Mouse (Mus musculus): ENCODE results near the gene 4930426L09Rik. TPM values are rescaled to one million over a fixed set of nuclear protein-coding genes. Genes with fewer than 3 reads are reported as not detected.

The 4930426L09Rik gene
- polyA plus RNA-seq, 3 experiments from 2014 or later = 0.33 to 0.99 (median 0.41) TPM

DNA sequence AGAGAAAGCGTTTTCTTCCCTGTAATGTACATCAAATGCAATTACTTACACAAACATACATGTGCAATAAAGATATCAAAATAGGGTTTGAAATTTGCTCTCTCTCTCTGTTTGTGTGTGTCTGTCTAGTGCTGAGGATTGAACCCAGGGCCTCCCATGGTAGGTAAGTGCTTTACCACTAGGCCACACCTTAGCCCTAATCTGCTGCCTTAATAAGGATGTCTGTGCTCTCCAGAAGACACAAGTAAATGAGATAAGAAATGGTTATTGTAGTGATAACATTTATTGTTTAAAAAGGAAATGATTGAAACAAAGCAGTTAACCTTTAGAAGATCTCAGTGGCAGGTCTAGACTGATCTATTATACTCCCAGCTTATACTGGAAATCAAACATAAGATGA is 18.7 kb downstream of the 4930426L09Rik start:
- no peak for ATAC-seq

DNA sequence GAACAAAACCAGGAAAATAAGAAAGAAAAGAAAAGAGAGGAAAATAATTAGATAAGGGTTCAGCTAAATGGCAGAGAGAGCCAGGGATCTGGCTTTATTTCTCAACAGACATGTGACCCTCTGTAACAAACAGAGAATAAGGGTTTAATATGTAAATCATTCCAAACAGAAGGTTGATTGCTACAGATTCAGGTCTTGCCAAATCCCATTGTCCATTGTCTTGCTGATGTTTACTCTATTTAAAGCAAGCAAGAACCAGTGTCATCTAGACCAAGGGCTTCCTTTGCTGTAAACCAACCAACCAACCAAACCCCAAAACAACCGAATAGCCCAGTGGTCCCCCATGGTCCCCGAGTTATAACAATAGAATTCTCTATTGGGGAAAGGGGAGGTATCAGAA is 19.9 kb downstream of the 4930426L09Rik start:
- no peak for ATAC-seq

DNA sequence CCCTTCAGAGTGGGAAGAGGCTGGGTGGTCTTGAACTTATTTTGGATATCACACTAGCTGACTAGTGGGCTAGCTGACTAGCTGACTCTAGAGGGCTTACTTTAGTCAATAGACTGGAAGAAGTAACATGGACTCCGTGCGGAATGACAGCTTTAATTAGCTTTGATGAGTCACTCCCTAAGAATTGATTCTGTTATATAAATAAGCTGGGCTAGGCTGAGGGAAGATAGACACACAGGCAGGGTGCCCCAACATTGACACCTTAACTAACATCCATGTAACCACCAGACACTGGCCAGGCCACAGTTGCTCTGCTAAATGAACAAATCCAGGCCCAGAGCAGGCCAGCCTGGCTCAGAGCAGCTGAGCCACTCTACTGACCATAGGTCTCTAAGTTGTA is 26.7 kb downstream of the 4930426L09Rik start:
- ATAC-seq = no peak

DNA sequence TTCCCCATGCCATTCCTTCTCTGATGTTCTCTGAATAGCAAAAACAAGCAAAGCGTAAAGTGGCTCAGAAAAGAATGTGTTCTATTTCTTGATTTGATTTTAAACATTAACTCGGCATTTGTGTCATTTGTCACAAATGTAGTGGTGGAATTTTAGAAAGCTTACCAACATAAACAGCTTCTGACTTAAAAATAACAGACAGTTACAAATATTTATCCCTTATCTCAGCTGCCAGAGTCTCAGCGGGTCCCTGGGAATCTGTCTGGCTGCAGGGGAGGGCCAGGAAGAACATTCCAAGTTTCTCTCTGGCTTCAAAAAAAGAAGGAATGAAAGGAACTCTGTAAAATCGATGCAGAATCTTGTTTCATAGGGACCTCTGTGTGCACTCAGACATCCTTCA is 39.3 kb downstream of the 4930426L09Rik start:
- ATAC-seq = no peak

DNA sequence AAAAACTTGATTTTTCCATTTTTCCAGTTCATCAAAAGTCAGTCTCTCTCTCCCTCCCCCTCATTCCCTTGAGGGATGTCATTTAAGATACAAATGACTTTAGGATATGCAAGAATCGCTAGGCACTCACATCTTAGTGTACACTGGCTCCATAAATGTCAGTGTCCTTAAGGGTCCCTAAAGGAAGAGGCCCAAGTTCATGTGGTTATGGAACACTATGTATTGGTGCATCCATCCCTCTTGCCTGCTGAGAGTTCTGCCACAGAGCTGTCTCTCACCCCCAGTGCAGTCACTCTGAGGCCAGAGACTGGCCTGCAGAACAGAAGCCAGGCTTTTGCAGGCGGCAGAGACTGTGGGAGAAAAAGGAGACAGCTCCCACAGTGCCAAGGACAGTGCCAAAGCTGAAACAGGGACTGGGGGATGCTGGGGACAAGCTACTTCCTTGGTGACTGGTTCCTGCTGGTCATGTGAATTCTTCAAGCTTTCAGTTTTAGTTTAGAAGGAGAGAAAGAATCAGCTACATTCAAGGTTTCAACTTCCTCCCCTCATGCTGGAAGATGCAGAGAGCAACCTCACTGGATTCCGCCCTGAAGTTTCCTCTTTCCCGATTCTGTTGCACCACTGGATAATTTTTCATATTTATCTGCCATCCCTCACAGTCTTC is 39.9 kb downstream of the 4930426L09Rik start:
- no peak for ATAC-seq

DNA sequence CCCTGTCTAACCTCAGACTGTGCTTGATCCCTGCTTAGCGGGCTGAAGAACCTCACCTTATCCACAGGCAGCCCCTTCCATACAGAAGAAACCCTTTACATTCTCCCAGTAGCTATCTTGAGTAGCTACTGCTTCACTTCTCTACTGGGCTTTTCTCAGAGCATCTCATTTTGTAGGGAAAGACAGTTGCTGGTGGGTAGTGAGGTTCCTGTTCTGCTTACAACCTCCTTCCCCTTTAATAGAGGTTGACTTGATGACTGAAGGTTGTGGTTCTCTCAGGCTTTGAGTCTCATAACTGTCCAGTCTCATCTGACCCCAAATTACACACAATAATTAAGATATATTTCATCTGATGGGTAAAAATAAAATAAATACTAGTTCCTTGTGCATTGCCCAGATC is 50.1 kb downstream of the 4930426L09Rik start:
- ATAC-seq = no peak

DNA sequence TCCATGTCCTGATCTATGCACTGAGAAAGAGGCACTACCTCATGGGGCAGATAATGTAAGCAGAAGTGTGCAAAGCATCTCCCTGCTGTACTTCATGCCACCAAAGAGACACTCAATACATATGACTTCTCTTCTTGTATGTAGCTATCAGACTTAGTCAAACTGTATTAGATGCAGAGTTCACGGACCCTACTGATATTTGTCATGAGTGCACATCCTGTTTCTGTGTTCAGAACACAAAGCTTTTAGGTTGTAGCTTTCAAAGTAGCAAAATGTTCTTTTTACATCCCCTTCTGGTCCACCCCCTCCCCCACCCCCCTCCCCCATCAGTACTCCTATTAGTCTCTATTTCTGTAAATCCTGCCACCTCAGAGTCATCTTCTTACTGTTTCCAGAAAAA is 51.2 kb downstream of the 4930426L09Rik start:
- ATAC-seq = peak; percentile 45

Other genes starting within 250 kb of the 4930426L09Rik start
- gene Pip4k2a, start 217 bp upstream of the 4930426L09Rik start, polyA plus RNA-seq (2017; shearing (Covaris generic)) = 10 to 100 TPM; 16.7 to 23.5 (median 18.4) TPM
- gene Armc3, start 201.0 kb downstream of the 4930426L09Rik start, polyA plus RNA-seq (2017; shearing (Covaris generic)) = 1 to 10 TPM; 2.9 to 4.2 (median 4.1) TPM

All from inflammation-experienced regulatory T-cells, adult 6 months (primary cell).